Mouse (Mus musculus) testis, adult 2 months (tissue): Measurements from ENCODE around the gene Serpine1. TPM values are rescaled to one million over a fixed set of nuclear protein-coding genes. Genes with fewer than 3 reads are reported as not detected.

Experiments used
- H3K27ac ChIP-seq: fragments of 200-500 bp; 2 replicates; pipeline ENCODE4 v1.5.1; 2012; ENCODE audit warnings: low read depth, low read length; ENCODE audit not compliant: control insufficient read depth, insufficient read depth
- H3K27me3 ChIP-seq: fragments of 200-500 bp; 2 replicates; pipeline ENCODE4 v1.6.1; 2012; ENCODE audit warnings: mild to moderate bottlenecking, low read length, moderate library complexity; ENCODE audit not compliant: control insufficient read depth, insufficient read depth
- H3K36me3 ChIP-seq: fragments of 200-500 bp; 2 replicates; pipeline ENCODE4 v1.6.1; 2012; ENCODE audit warnings: mild to moderate bottlenecking, low read length; ENCODE audit not compliant: control insufficient read depth, insufficient read depth
- H3K4me1 ChIP-seq: fragments of 200-500 bp; 2 replicates; pipeline ENCODE4 v1.6.1; 2012; ENCODE audit warnings: low read length; ENCODE audit not compliant: control insufficient read depth, insufficient read depth
- H3K4me3 ChIP-seq: fragments of 200-500 bp; 2 replicates; pipeline ENCODE4 v1.5.1; 2012; ENCODE audit warnings: low read depth, mild to moderate bottlenecking, low read length, moderate library complexity, mixed read lengths; ENCODE audit not compliant: control insufficient read depth
- CTCF ChIP-seq: fragments of 200-500 bp; IDR thresholded peaks from 2 replicates; pipeline ENCODE4 v1.5.1; 2012; ENCODE audit warnings: low read depth, mild to moderate bottlenecking, inconsistent platforms, low read length, moderate library complexity; ENCODE audit not compliant: control insufficient read depth, insufficient read depth, insufficient replicate concordance
- POLR2A ChIP-seq: fragments of 200-500 bp; IDR thresholded peaks from 2 replicates; pipeline ENCODE4 v1.6.1; 2012; ENCODE audit warnings: low read depth, mild to moderate bottlenecking, inconsistent platforms, low read length, moderate library complexity; ENCODE audit not compliant: control insufficient read depth
- polyA plus RNA-seq: library from polyadenylated mRNA; depleted of rRNA; stranded (reverse); fragments of >200 nt; gene quantifications from 2 replicates; pipeline ENCODE4 v1.2.3, GENCODE M21; 2012

The Serpine1 gene
- polyA plus RNA-seq, 1 experiment = 0.72 TPM

- TF ChIP-seq CTCF (no peak), POLR2A (no peak)
- H3K36me3 ChIP-seq = no peaks in the 10 kb centered on the region
- no peaks in the 10 kb centered on the region for H3K27me3 ChIP-seq
- peaks cover 14% of the 10 kb centered on the region for H3K4me1 ChIP-seq
- no peak overlapping the region for H3K27ac ChIP-seq
- no peak overlapping the region for H3K4me3 ChIP-seq
These were observed 6.5 kb upstream of the Serpine1 start for GRCm38 (mm10) chr5:137078616-137079015.

GRCm38 (mm10) chr5:137078041-137078440, 6.0 kb upstream of the Serpine1 start:
- H3K27ac ChIP-seq = no peak overlapping the region
- no peak overlapping the region for H3K4me3 ChIP-seq
- TF ChIP-seq CTCF (no peak), POLR2A (no peak)
- H3K36me3 ChIP-seq = no peaks in the 10 kb centered on the region
- no peaks in the 10 kb centered on the region for H3K27me3 ChIP-seq
- peaks cover 14% of the 10 kb centered on the region for H3K4me1 ChIP-seq

GRCm38 (mm10) chr5:137077187-137077586, 5.1 kb upstream of the Serpine1 start:
- no peak overlapping the region for H3K4me3 ChIP-seq
- no peaks in the 10 kb centered on the region for H3K27me3 ChIP-seq
- H3K4me1 ChIP-seq = peaks cover 14% of the 10 kb centered on the region
- no peak for TF ChIP-seq POLR2A
- no peak for TF ChIP-seq CTCF
- no peak overlapping the region for H3K27ac ChIP-seq
- H3K36me3 ChIP-seq = no peaks in the 10 kb centered on the region

- peak overlapping the region; percentile 59 for H3K27ac ChIP-seq
- TF ChIP-seq CTCF (no peak), POLR2A (no peak)
These were observed 4.3 kb upstream of the Serpine1 start for GRCm38 (mm10) chr5:137076191-137076930.

GRCm38 (mm10) chr5:137075726-137076125, 3.7 kb upstream of the Serpine1 start:
- peak overlapping the region; percentile 59 for H3K27ac ChIP-seq
- no peaks in the 10 kb centered on the region for H3K36me3 ChIP-seq
- TF ChIP-seq CTCF = no peak
- no peak for TF ChIP-seq POLR2A
- no peak overlapping the region for H3K4me3 ChIP-seq
- peaks cover 14% of the 10 kb centered on the region for H3K4me1 ChIP-seq
- no peaks in the 10 kb centered on the region for H3K27me3 ChIP-seq

More at GRCm38 (mm10) chr5:137076191-137076930, 4.3 kb upstream of the Serpine1 start:
- Histone ChIP-seq H3K4me1 (peaks cover 14% of the 10 kb centered on the region), H3K36me3 (no peaks in the 10 kb centered on the region), H3K27me3 (no peaks in the 10 kb centered on the region), H3K4me3 (no peak overlapping the region)

- Histone ChIP-seq H3K27ac (peak overlapping the region; percentile 28; the same call in 1 of the 2 replicates), H3K27me3 (no peaks in the 10 kb centered on the region), H3K36me3 (no peaks in the 10 kb centered on the region), H3K4me3 (no peak overlapping the region), H3K4me1 (peaks cover 15% of the 10 kb centered on the region)
- no peak for TF ChIP-seq POLR2A
- no peak for TF ChIP-seq CTCF
These were observed 2.2 kb upstream of the Serpine1 start for GRCm38 (mm10) chr5:137074191-137074651.

- no peaks in the 10 kb centered on the region for H3K36me3 ChIP-seq
- H3K4me1 ChIP-seq = peaks cover 18% of the 10 kb centered on the region
- no peak for TF ChIP-seq CTCF
- no peak for TF ChIP-seq POLR2A
- no peak overlapping the region for H3K4me3 ChIP-seq
- H3K27me3 ChIP-seq = no peaks in the 10 kb centered on the region
- H3K27ac ChIP-seq = peak overlapping the region; percentile 16; the same call in 1 of the 2 replicates
These were observed 1.1 kb upstream of the Serpine1 start for GRCm38 (mm10) chr5:137073141-137073540.

- no peak overlapping the region for H3K27ac ChIP-seq
- H3K36me3 ChIP-seq = no peaks in the 10 kb centered on the region
- no peaks in the 10 kb centered on the region for H3K27me3 ChIP-seq
- H3K4me3 ChIP-seq = no peak overlapping the region
- peaks cover 9% of the 10 kb centered on the region for H3K4me1 ChIP-seq
- TF ChIP-seq POLR2A = no peak
- TF ChIP-seq CTCF = no peak
These were observed 1.0 kb downstream of the Serpine1 start for GRCm38 (mm10) chr5:137070881-137071605.
